Mouse (Mus musculus) kidney, embryonic 14.5 days (tissue): ENCODE measurements at regions not wholly inside any gene's neighbourhood (a gene's known extent, or its start where the extent isn't known, plus 50 kb on each side); places are given as distances from the start of the nearest gene placed in this dataset.

Experiments used
- ATAC-seq: fragments of 200-750 bp; cut with Nextera tagmentation; 2 replicates; pipeline ENCODE4 v1.8.0; 2017; ENCODE audit warnings: moderate number of reproducible peaks, mild to moderate bottlenecking, moderate TSS enrichment, moderate library complexity; ENCODE audit not compliant: low FRiP score, low TSS enrichment
- H3K27ac ChIP-seq: fragments of 300-500 bp; sonication (generic); 2 replicates; pipeline ENCODE4 v1.5.1; 2014; ENCODE audit warnings: low read depth, mild to moderate bottlenecking, low read length, moderate library complexity, mixed read lengths
- H3K27me3 ChIP-seq: fragments of 300-500 bp; sonication (generic); 2 replicates; pipeline ENCODE4 v1.6.1; 2014; ENCODE audit warnings: mild to moderate bottlenecking, low read length; ENCODE audit not compliant: control insufficient read depth, insufficient read depth
- H3K36me3 ChIP-seq: fragments of 300-500 bp; sonication (generic); 2 replicates; pipeline ENCODE4 v1.6.1; 2014; ENCODE audit warnings: low read length, mixed read lengths; ENCODE audit not compliant: control insufficient read depth, insufficient read depth
- H3K4me1 ChIP-seq: fragments of 300-500 bp; sonication (generic); 2 replicates; pipeline ENCODE4 v1.6.1; 2014; ENCODE audit warnings: low read length, mixed read lengths; ENCODE audit not compliant: control insufficient read depth, insufficient read depth
- H3K4me2 ChIP-seq: fragments of 300-500 bp; sonication (generic); replicated peaks from 2 replicates; pipeline ENCODE4 v1.6.1; 2014; ENCODE audit warnings: low read depth, mild to moderate bottlenecking, low read length
- H3K4me3 ChIP-seq: fragments of 300-500 bp; sonication (generic); 2 replicates; pipeline ENCODE4 v1.5.1; 2014; ENCODE audit warnings: mild to moderate bottlenecking, low read length
- H3K9ac ChIP-seq: fragments of 300-500 bp; sonication (generic); 2 replicates; pipeline ENCODE4 v1.6.1; 2014; ENCODE audit warnings: low read depth, mild to moderate bottlenecking, low read length, moderate library complexity
- H3K9me3 ChIP-seq: fragments of 300-500 bp; sonication (generic); 2 replicates; pipeline ENCODE4 v1.6.1; 2016; ENCODE audit warnings: low read length; ENCODE audit not compliant: control insufficient read depth
- WGBS: fragments of 180-500 bp; shearing (Covaris S2); extraction: QIAGEN DNeasy Blood & Tissue Kit; methylation state at CpG from one replicate; pipeline ENCODE4 v1.1.7; 2014; 5-methylcytosine and 5-hydroxymethylcytosine counted together

- Histone ChIP-seq H3K36me3 (no peaks in the 10 kb centered on the region), H3K27ac (no peak overlapping the region), H3K27me3 (no peaks in the 10 kb centered on the region), H3K9me3 (no peaks in the 10 kb centered on the region), H3K4me2 (no peak overlapping the region), H3K9ac (no peak overlapping the region), H3K4me3 (no peak overlapping the region), H3K4me1 (no peaks in the 10 kb centered on the region)
- 93% methylated on average over 10 of the region's 10 CpGs for WGBS
- ATAC-seq: no peak
Observed at GRCm38 (mm10) chr3:148462791-148463190, 527.6 kb downstream of the Adgrl2 start.

DNA sequence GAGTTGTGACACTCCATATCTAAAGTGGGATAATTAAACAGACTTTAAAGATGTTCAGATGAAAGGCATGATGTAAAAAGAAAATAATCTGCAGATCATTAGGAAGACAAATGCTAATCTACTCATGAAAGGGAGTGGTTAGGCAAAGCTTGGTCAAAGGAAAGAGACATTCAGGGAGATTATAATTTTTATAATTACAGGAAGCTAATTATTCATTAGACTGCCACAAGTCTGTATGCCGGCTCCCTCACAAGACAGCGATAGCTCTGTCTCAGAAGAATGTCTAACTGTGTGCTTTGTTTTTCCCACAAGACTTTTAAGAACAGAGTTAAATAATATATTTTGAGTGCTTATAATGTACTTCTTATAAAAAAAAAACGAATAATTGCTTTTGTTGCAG, 541.5 kb downstream of the Adgrl2 start:
- Histone ChIP-seq H3K27me3 (no peaks in the 10 kb centered on the region), H3K4me3 (no peak overlapping the region), H3K9me3 (no peaks in the 10 kb centered on the region), H3K36me3 (no peaks in the 10 kb centered on the region), H3K4me2 (no peak overlapping the region), H3K4me1 (no peaks in the 10 kb centered on the region), H3K9ac (no peak overlapping the region), H3K27ac (no peak overlapping the region)
- ATAC-seq: no peak
- WGBS: 68% methylated on average over 3 of the region's 3 CpGs

- Histone ChIP-seq H3K27me3 (no peaks in the 10 kb centered on the region), H3K4me1 (no peaks in the 10 kb centered on the region), H3K4me3 (no peak overlapping the region), H3K9me3 (no peaks in the 10 kb centered on the region), H3K27ac (no peak overlapping the region), H3K36me3 (no peaks in the 10 kb centered on the region), H3K9ac (no peak overlapping the region), H3K4me2 (no peak overlapping the region)
- WGBS: 60% methylated on average over 1 of the region's 1 CpGs
- ATAC-seq: no peak
Observed at GRCm38 (mm10) chr3:148448465-148448864, 541.9 kb downstream of the Adgrl2 start.

DNA sequence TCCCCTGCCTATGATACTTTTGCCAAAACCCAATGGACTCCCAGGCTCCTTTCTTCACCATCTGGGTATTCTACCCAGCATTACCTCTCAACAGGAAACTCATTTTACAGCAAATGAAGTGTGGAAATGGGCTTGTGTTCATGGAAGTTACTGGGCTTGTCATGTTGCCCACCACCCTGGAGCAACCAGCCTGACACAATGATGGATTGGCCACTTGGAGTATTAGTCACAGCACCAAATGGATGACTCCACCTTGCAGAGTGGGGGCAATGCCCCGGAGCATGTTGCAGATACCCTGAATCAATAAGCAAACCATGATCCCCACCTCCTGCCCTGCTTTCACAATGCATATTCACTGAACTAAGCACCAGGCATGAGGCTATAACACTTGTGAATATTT, 543.5 kb downstream of the Adgrl2 start:
- WGBS: 56% methylated on average over 1 of the region's 1 CpGs
- Histone ChIP-seq H3K36me3 (no peaks in the 10 kb centered on the region), H3K27ac (no peak overlapping the region)

GRCm38 (mm10) chr3:148443012-148443411, 547.3 kb downstream of the Adgrl2 start:
- 77% methylated on average over 3 of the region's 3 CpGs for WGBS
- no peak for ATAC-seq
- H3K4me3 ChIP-seq: no peak overlapping the region
- H3K4me2 ChIP-seq: no peak overlapping the region
- H3K36me3 ChIP-seq: no peaks in the 10 kb centered on the region
- H3K9ac ChIP-seq: no peak overlapping the region
- no peaks in the 10 kb centered on the region for H3K4me1 ChIP-seq
- no peaks in the 10 kb centered on the region for H3K27me3 ChIP-seq
- no peaks in the 10 kb centered on the region for H3K9me3 ChIP-seq
- no peak overlapping the region for H3K27ac ChIP-seq

More for the DNA sequence above, 543.5 kb downstream of the Adgrl2 start:
- Histone ChIP-seq H3K27me3 (no peaks in the 10 kb centered on the region), H3K9me3 (no peaks in the 10 kb centered on the region), H3K9ac (no peak overlapping the region), H3K4me1 (no peaks in the 10 kb centered on the region), H3K4me3 (no peak overlapping the region), H3K4me2 (no peak overlapping the region)
- ATAC-seq: no peak

- Histone ChIP-seq H3K27me3 (no peaks in the 10 kb centered on the region), H3K27ac (no peak overlapping the region), H3K4me3 (no peak overlapping the region), H3K9ac (no peak overlapping the region), H3K9me3 (no peaks in the 10 kb centered on the region), H3K4me2 (no peak overlapping the region), H3K36me3 (no peaks in the 10 kb centered on the region), H3K4me1 (no peaks in the 10 kb centered on the region)
- WGBS: 87% methylated on average over 4 of the region's 4 CpGs
- no peak for ATAC-seq
Observed at GRCm38 (mm10) chr3:148434033-148434432, 556.3 kb downstream of the Adgrl2 start.

GRCm38 (mm10) chr3:148429012-148429865, 561.1 kb downstream of the Adgrl2 start:
- Histone ChIP-seq H3K9me3 (no peaks in the 10 kb centered on the region), H3K27me3 (no peaks in the 10 kb centered on the region), H3K4me3 (no peak overlapping the region), H3K4me2 (no peak overlapping the region), H3K36me3 (no peaks in the 10 kb centered on the region), H3K9ac (no peak overlapping the region), H3K4me1 (no peaks in the 10 kb centered on the region), H3K27ac (no peak overlapping the region)
- no peak for ATAC-seq
- WGBS: 76% methylated on average over 10 of the region's 10 CpGs

GRCm38 (mm10) chr3:148424089-148424488, 566.3 kb downstream of the Adgrl2 start:
- H3K27ac ChIP-seq: no peak overlapping the region
- no peak for ATAC-seq
- H3K9me3 ChIP-seq: no peaks in the 10 kb centered on the region
- H3K9ac ChIP-seq: no peak overlapping the region
- H3K4me2 ChIP-seq: no peak overlapping the region
- no peaks in the 10 kb centered on the region for H3K27me3 ChIP-seq
- H3K4me3 ChIP-seq: no peak overlapping the region
- 90% methylated on average over 4 of the region's 4 CpGs for WGBS
- H3K4me1 ChIP-seq: no peaks in the 10 kb centered on the region
- no peaks in the 10 kb centered on the region for H3K36me3 ChIP-seq

DNA sequence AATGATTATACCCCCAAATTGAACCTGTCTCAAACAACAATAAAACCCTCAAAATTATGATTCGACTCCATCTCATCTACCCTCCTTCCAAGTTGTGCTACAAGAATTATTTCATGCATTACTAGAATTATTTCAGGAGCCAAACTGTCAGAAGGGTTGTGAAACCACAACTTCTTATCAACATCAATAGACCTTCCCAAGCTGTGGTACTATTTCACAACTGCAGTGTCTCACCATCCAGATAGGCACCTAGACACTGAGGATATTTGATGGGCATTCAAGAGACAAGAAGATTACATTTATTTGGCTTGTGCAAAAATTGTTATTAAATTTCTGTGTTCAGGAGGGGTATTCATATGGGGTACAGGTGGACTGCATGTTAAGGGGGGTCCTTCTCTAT, 567.0 kb downstream of the Adgrl2 start:
- no peaks in the 10 kb centered on the region for H3K27me3 ChIP-seq
- no peaks in the 10 kb centered on the region for H3K4me1 ChIP-seq
- no peaks in the 10 kb centered on the region for H3K9me3 ChIP-seq
- H3K36me3 ChIP-seq: no peaks in the 10 kb centered on the region
- no peak overlapping the region for H3K27ac ChIP-seq
- no peak overlapping the region for H3K4me3 ChIP-seq
- 92% methylated on average over 1 of the region's 1 CpGs for WGBS
- H3K9ac ChIP-seq: no peak overlapping the region
- H3K4me2 ChIP-seq: no peak overlapping the region
- no peak for ATAC-seq
